Comparison of ENCODE assay signal across 11 mouse cellular contexts in genomic region chr2:20963226-20963805, GRCm38 (mm10). TPM values are rescaled to one million over a fixed set of nuclear protein-coding genes. Genes with fewer than 3 reads are reported as not detected.
DNase-seq lines count a peak whose midpoint lies in the region; ATAC-seq and TF ChIP-seq lines count a peak whose summit lies in the region.
"Had no signal": no experiment of that assay in that cellular context is flagged by ENCODE, and none has a peak within 500 bp of the region (broad histone marks: within the 10 kb centered on the region; RNA-seq: fewer than 3 reads in every experiment).

No protein-coding gene starts in this region.

- peak overlapping the region; percentile 56 for H3K4me2 ChIP-seq in heart, embryonic 12.5 days
- peak overlapping the region; percentile 44 for H3K4me2 ChIP-seq in liver, embryonic 13.5 days
- peak overlapping the region; percentile 27 for H3K4me2 ChIP-seq in neural tube, embryonic 15.5 days

- ATAC-seq in heart, embryonic 12.5 days (ENCODE audit: insufficient number of reproducible peaks, low FRiP score), result no peak
- ATAC-seq in liver, embryonic 13.5 days (ENCODE audit: low read depth), result no peak
- ATAC-seq in neural tube, embryonic 15.5 days (ENCODE audit: low FRiP score), result no peak
- no peak for ATAC-seq in activated CD4-positive, CD25-positive, alpha-beta regulatory T cell, adult 4 months

- no peaks in the 10 kb centered on the region for H3K36me3 ChIP-seq in heart, embryonic 12.5 days
- peaks cover 6% of the 10 kb centered on the region; the same call in 1 of the 2 replicates for H3K36me3 ChIP-seq in liver, embryonic 13.5 days
- H3K36me3 ChIP-seq in neural tube, embryonic 15.5 days, result no peaks in the 10 kb centered on the region
- H3K36me3 ChIP-seq in embryonic facial prominence, embryonic 10.5 days (replicated peaks), result peaks cover 1% of the 10 kb centered on the region; the same call in 1 of the 2 replicates

- H3K4me3 ChIP-seq in layer of hippocampus, adult 2 months, result peak overlapping the region; percentile 28
- no peak overlapping the region for H3K4me3 ChIP-seq in heart, embryonic 12.5 days
- H3K4me3 ChIP-seq in liver, embryonic 13.5 days (replicated peaks), result peak overlapping the region; percentile 31; the same call in 1 of the 2 replicates
- no peak overlapping the region for H3K4me3 ChIP-seq in neural tube, embryonic 15.5 days (replicated peaks)
- no peak overlapping the region for H3K4me3 ChIP-seq in embryonic facial prominence, embryonic 10.5 days

- peak overlapping the region; percentile 96 for H3K27ac ChIP-seq in layer of hippocampus, adult 2 months
- peak overlapping the region; percentile 76 for H3K27ac ChIP-seq in heart, embryonic 12.5 days (ENCODE audit: poor library complexity, severe bottlenecking)
- H3K27ac ChIP-seq in liver, embryonic 13.5 days, result 0 out of 2 replicates have a peak overlapping the region, but pooled peaks have one; percentile 23
- no peak overlapping the region for H3K27ac ChIP-seq in neural tube, embryonic 15.5 days (replicated peaks)
- H3K27ac ChIP-seq in embryonic facial prominence, embryonic 10.5 days (replicated peaks), result no peak overlapping the region

- DNase-seq in layer of hippocampus, adult 2 months (ENCODE audit: low spot score in 2 of 2), result no peak
- DNase-seq in layer of hippocampus, postnatal 10 days (ENCODE audit: low spot score in 2 of 2), result no peak
- DNase-seq in liver, embryonic 13.5 days, result peak; percentile 26
- no peak for DNase-seq in embryonic facial prominence, embryonic 10.5 days (ENCODE audit: low spot score)
- DNase-seq: layer of hippocampus, postnatal 36 days; spleen, adult 18-20 months; thymus, postnatal 4 days had no signal

- TF ChIP-seq CTCF in layer of hippocampus, adult 2 months (conservative IDR thresholded peaks at IDR 0.05), result no peak

- no peaks in the 10 kb centered on the region for H3K9me3 ChIP-seq in heart, embryonic 12.5 days (replicated peaks)
- H3K9me3 ChIP-seq in liver, embryonic 13.5 days (replicated peaks), result no peaks in the 10 kb centered on the region
- H3K9me3 ChIP-seq in neural tube, embryonic 15.5 days (replicated peaks), result no peaks in the 10 kb centered on the region
- H3K9me3 ChIP-seq in embryonic facial prominence, embryonic 10.5 days, result no peaks in the 10 kb centered on the region
- H3K9me3 ChIP-seq: G1E had no signal

- peaks cover 52% of the 10 kb centered on the region for H3K4me1 ChIP-seq in heart, embryonic 12.5 days (replicated peaks)
- peaks cover 81% of the 10 kb centered on the region for H3K4me1 ChIP-seq in liver, embryonic 13.5 days (replicated peaks)
- peaks cover 62% of the 10 kb centered on the region for H3K4me1 ChIP-seq in neural tube, embryonic 15.5 days
- H3K4me1 ChIP-seq in embryonic facial prominence, embryonic 10.5 days, result peaks cover 65% of the 10 kb centered on the region

- H3K27me3 ChIP-seq in heart, embryonic 12.5 days (replicated peaks), result no peaks in the 10 kb centered on the region
- no peaks in the 10 kb centered on the region for H3K27me3 ChIP-seq in liver, embryonic 13.5 days
- H3K27me3 ChIP-seq in neural tube, embryonic 15.5 days (replicated peaks), result no peaks in the 10 kb centered on the region
- no peaks in the 10 kb centered on the region for H3K27me3 ChIP-seq in embryonic facial prominence, embryonic 10.5 days (replicated peaks; ENCODE audit: low read depth, poor library complexity, severe bottlenecking)

- H3K9ac ChIP-seq in heart, embryonic 12.5 days, result 0 out of 2 replicates have a peak overlapping the region, but pooled peaks have one; percentile 46
- H3K9ac ChIP-seq in liver, embryonic 13.5 days, result peak overlapping the region; percentile 54
- H3K9ac ChIP-seq in neural tube, embryonic 15.5 days (replicated peaks), result no peak overlapping the region

- WGBS in heart, embryonic 12.5 days, result 21% methylated on average over 5 of the region's 5 CpGs
- 16% methylated on average over 5 of the region's 5 CpGs for WGBS in liver, embryonic 13.5 days (ENCODE audit: insufficient replicate concordance)
- 80% methylated on average over 5 of the region's 5 CpGs for WGBS in neural tube, embryonic 15.5 days
- 81% methylated on average over 5 of the region's 5 CpGs for WGBS in embryonic facial prominence, embryonic 10.5 days

RNA-seq across cellular contexts. Expression of gene Arhgap21, which starts 5.4 kb away (rescaled TPM):
- 100 to 1,000 TPM; 358 to 386 TPM for total RNA-seq in layer of hippocampus, adult 2 months (2021)
- total RNA-seq in layer of hippocampus, postnatal 10 days (2021), result 100 to 1,000 TPM; 305 to 313 TPM
- 28.2 and 32.2 TPM in 2 replicates for polyA plus RNA-seq in heart, embryonic 12.5 days (2016; fragmentation: Nextera tagmentation; extraction: Ambion mirVana)
- polyA plus RNA-seq in liver, embryonic 13.5 days (2015; fragmentation: Nextera tagmentation; extraction: Ambion mirVana), result 6.7 and 6.9 TPM in 2 replicates
- 25.7 and 27.6 TPM in 2 replicates for polyA plus RNA-seq in neural tube, embryonic 15.5 days (2015; fragmentation: Nextera tagmentation; extraction: Ambion mirVana)
- 1 to 10 TPM; 2.0 to 4.2 TPM for polyA plus RNA-seq in activated CD4-positive, CD25-positive, alpha-beta regulatory T cell, adult 4 months (2017; shearing (Covaris generic))
- 15.7 and 23.1 TPM in 2 replicates for polyA plus RNA-seq in embryonic facial prominence, embryonic 10.5 days (2016; fragmentation: Nextera tagmentation; extraction: Ambion mirVana)

Comparison
In these comparisons a context has a peak if more than half of its experiments do, and no peak if none do; other contexts are left out.
1. H3K27ac ChIP-seq: peak in layer of hippocampus, adult 2 months (single experiment), heart, embryonic 12.5 days (single experiment) and liver, embryonic 13.5 days (single experiment); none in neural tube, embryonic 15.5 days (single experiment) and embryonic facial prominence, embryonic 10.5 days (single experiment).
2. H3K4me3 ChIP-seq: peak in layer of hippocampus, adult 2 months (single experiment) and liver, embryonic 13.5 days (single experiment); none in heart, embryonic 12.5 days (single experiment), neural tube, embryonic 15.5 days (single experiment) and embryonic facial prominence, embryonic 10.5 days (single experiment).
3. Peak in every context shown above with its lines, with median percentiles within 50 percentile points of each other: H3K4me2 ChIP-seq.